Mouse (Mus musculus) G1E (cell line): ENCODE data around the gene Fgf3. TPM values are rescaled to one million over a fixed set of nuclear protein-coding genes. Genes with fewer than 3 reads are reported as not detected.
"Not testable (repeated sequence)": the region's sequence is repeated elsewhere in the genome, so short reads cannot be mapped to it uniquely, and the experiment has no call there.

Experiments
- ATAC-seq: 2 replicates; pipeline ENCODE4 v1.8.0; 2016; ENCODE audit warnings: mild to moderate bottlenecking; ENCODE audit not compliant: insufficient number of reproducible peaks, poor library complexity, low FRiP score, severe bottlenecking; ENCODE audit errors: extremely low read depth
- DNase-seq: peaks from one replicate; pipeline ENCODE4 v3.0.0; 2012; ENCODE audit warnings: low spot score
- H3K27me3 ChIP-seq: 2 replicates; pipeline ENCODE4 v1.6.1; 2012; ENCODE audit warnings: mild to moderate bottlenecking, low read length, inconsistent platforms; ENCODE audit not compliant: insufficient read depth
- H3K36me3 ChIP-seq: replicated peaks from 2 replicates; pipeline ENCODE3; 2012; ENCODE audit warnings: mild to moderate bottlenecking, inconsistent platforms
- H3K4me1 ChIP-seq: 2 replicates; pipeline ENCODE4 v1.6.1; 2012; ENCODE audit warnings: low read depth, low read length, inconsistent platforms, mixed read lengths; ENCODE audit not compliant: insufficient read depth
- H3K4me3 ChIP-seq: 2 replicates; pipeline ENCODE4 v1.5.1; 2012; ENCODE audit warnings: low read depth, mild to moderate bottlenecking, inconsistent platforms, low read length, moderate library complexity, mixed read lengths
- H3K9me3 ChIP-seq: replicated peaks from 2 replicates; pipeline ENCODE4 v1.6.1; 2012; ENCODE audit warnings: inconsistent platforms
- CTCF ChIP-seq: IDR thresholded peaks from 2 replicates; pipeline ENCODE4 v1.5.1; 2012; ENCODE audit warnings: low read depth, low read length, inconsistent platforms, mixed read lengths
- GATA1 ChIP-seq: IDR thresholded peaks from 2 replicates; pipeline ENCODE4 v1.6.1; 2012; ENCODE audit warnings: borderline replicate concordance, low read length, inconsistent platforms, mixed read lengths
- GATA2 ChIP-seq: IDR thresholded peaks from 2 replicates; pipeline ENCODE4 v1.6.1; 2012; ENCODE audit warnings: low read depth, low read length, inconsistent platforms, borderline replicate concordance
- POLR2AphosphoS5 ChIP-seq: IDR thresholded peaks from 2 replicates; pipeline ENCODE4 v1.6.1; 2012; ENCODE audit warnings: low read depth, low read length, inconsistent platforms; ENCODE audit not compliant: insufficient replicate concordance
- TAL1 ChIP-seq: conservative IDR thresholded peaks from 2 replicates; pipeline ENCODE4 v1.6.1; 2012; ENCODE audit warnings: low read depth, low read length, inconsistent platforms, mixed read lengths
- polyA plus RNA-seq: library from polyadenylated mRNA; stranded (reverse); fragments of >175 nt; gene quantifications from 2 replicates; pipeline ENCODE4 v1.2.3, GENCODE M21; 2012
- total RNA-seq, 2 experiments: library from RNA; stranded (forward) in 1 of 2; stranded (reverse) in 1 of 2; fragments of 200-1000 nt in 1 of 2; fragments of >200 nt in 1 of 2; fragmentation: Nextera tagmentation in 1 of 2; gene quantifications; 2 replicates each; pipeline ENCODE4 v1.2.3; 2014 to 2017

Gene Fgf3
- total and polyA plus RNA-seq, 3 experiments: 0.68 to 14.8 (median 6.2) TPM

GRCm38 (mm10) chr7:144873160-144873559 lies 35.3 kb downstream of the Fgf3 start:
- ATAC-seq (no peak), DNase-seq (no peak)
- H3K4me3 ChIP-seq: no peak overlapping the region
- no peaks in the 10 kb centered on the region for H3K36me3 ChIP-seq
- H3K9me3 ChIP-seq: no peaks in the 10 kb centered on the region
- no peak for TF ChIP-seq POLR2AphosphoS5
- peaks cover 18% of the 10 kb centered on the region for H3K4me1 ChIP-seq
- peaks cover 69% of the 10 kb centered on the region for H3K27me3 ChIP-seq

- Histone ChIP-seq H3K9me3 (no peaks in the 10 kb centered on the region), H3K27me3 (peaks cover 66% of the 10 kb centered on the region), H3K4me3 (no peak overlapping the region), H3K36me3 (no peaks in the 10 kb centered on the region), H3K4me1 (peaks cover 18% of the 10 kb centered on the region)
- TF ChIP-seq GATA1 (no peak), POLR2AphosphoS5 (no peak), TAL1 (no peak), CTCF (no peak)
- ATAC-seq: no peak
- DNase-seq: no peak
These were observed 36.3 kb downstream of the Fgf3 start for GRCm38 (mm10) chr7:144874226-144874625.

GRCm38 (mm10) chr7:144878401-144878800 lies 40.5 kb downstream of the Fgf3 start:
- Histone ChIP-seq H3K9me3 (no peaks in the 10 kb centered on the region), H3K4me3 (no peak overlapping the region), H3K4me1 (peaks cover 13% of the 10 kb centered on the region), H3K36me3 (peaks cover 2% of the 10 kb centered on the region), H3K27me3 (peaks cover 44% of the 10 kb centered on the region)
- ATAC-seq (no peak), DNase-seq (no peak)
- TF ChIP-seq GATA1 (no peak), POLR2AphosphoS5 (no peak), GATA2 (no peak), TAL1 (no peak), CTCF (no peak)

- H3K4me3 ChIP-seq: no peak overlapping the region
These were observed 45.2 kb downstream of the Fgf3 start for GRCm38 (mm10) chr7:144883106-144883505.

GRCm38 (mm10) chr7:144887672-144888071 lies 49.8 kb downstream of the Fgf3 start:
- Histone ChIP-seq H3K27me3 (no peaks in the 10 kb centered on the region), H3K9me3 (no peaks in the 10 kb centered on the region; the same call in 1 of the 2 replicates), H3K4me1 (peaks cover 51% of the 10 kb centered on the region), H3K36me3 (peaks cover 59% of the 10 kb centered on the region), H3K4me3 (no peak overlapping the region)
- ATAC-seq: no peak
- DNase-seq: no peak
- TF ChIP-seq GATA2 (no peak), POLR2AphosphoS5 (no peak), CTCF (0 out of 2 replicates have a peak, but pooled peaks have one; percentile 41)

More at GRCm38 (mm10) chr7:144883106-144883505, 45.2 kb downstream of the Fgf3 start:
- DNase-seq (no peak), ATAC-seq (no peak)
- H3K9me3 ChIP-seq: no peaks in the 10 kb centered on the region
- peaks cover 19% of the 10 kb centered on the region for H3K36me3 ChIP-seq
- H3K4me1 ChIP-seq: peaks cover 25% of the 10 kb centered on the region
- TF ChIP-seq POLR2AphosphoS5: no peak
- TF ChIP-seq GATA2: no peak
- TF ChIP-seq TAL1: no peak
- TF ChIP-seq CTCF: no peak
- TF ChIP-seq GATA1: no peak
- H3K27me3 ChIP-seq: peaks cover 9% of the 10 kb centered on the region; the same call in 1 of the 2 replicates

- ATAC-seq (no peak), DNase-seq (no peak)
- peaks cover 64% of the 10 kb centered on the region for H3K36me3 ChIP-seq
- peaks cover 56% of the 10 kb centered on the region for H3K4me1 ChIP-seq
- H3K9me3 ChIP-seq: no peaks in the 10 kb centered on the region; the same call in 1 of the 2 replicates
- H3K4me3 ChIP-seq: no peak overlapping the region
- TF ChIP-seq TAL1: no peak
- no peak for TF ChIP-seq CTCF
- TF ChIP-seq POLR2AphosphoS5: no peak
- H3K27me3 ChIP-seq: no peaks in the 10 kb centered on the region
These were observed 50.8 kb downstream of the Fgf3 start for GRCm38 (mm10) chr7:144888564-144889299.

GRCm38 (mm10) chr7:144890661-144891060 lies 52.8 kb downstream of the Fgf3 start:
- ATAC-seq, H3K4me3 ChIP-seq, H3K9me3 ChIP-seq, H3K27me3 ChIP-seq, DNase-seq: not testable (repeated sequence)
- H3K4me1 ChIP-seq: peaks cover 48% of the 10 kb centered on the region
- H3K36me3 ChIP-seq: peaks cover 61% of the 10 kb centered on the region
